Mouse (Mus musculus) stomach, embryonic 14.5 days (tissue): ENCODE measurements around the gene Alppl2. TPM values are rescaled to one million over a fixed set of nuclear protein-coding genes. Genes with fewer than 3 reads are reported as not detected.

ENCODE experiments used
- ATAC-seq: fragments of 200-750 bp; cut with Nextera tagmentation; 2 replicates; pipeline ENCODE4 v1.8.0; 2017; ENCODE audit warnings: low read depth, moderate TSS enrichment; ENCODE audit not compliant: insufficient number of reproducible peaks, insufficient read depth, low FRiP score
- H3K27ac ChIP-seq: fragments of 300-500 bp; sonication (generic); 2 replicates; pipeline ENCODE4 v1.5.1; 2014; ENCODE audit warnings: mild to moderate bottlenecking, low read length, moderate library complexity, mixed read lengths
- H3K27me3 ChIP-seq: fragments of 300-500 bp; sonication (generic); 2 replicates; pipeline ENCODE4 v1.6.1; 2014; ENCODE audit warnings: low read length, control low read depth, mixed read lengths; ENCODE audit not compliant: control insufficient read depth, insufficient read depth
- H3K36me3 ChIP-seq: fragments of 300-500 bp; sonication (generic); 2 replicates; pipeline ENCODE4 v1.6.1; 2014; ENCODE audit warnings: mild to moderate bottlenecking, control low read depth, low read length, moderate library complexity, mixed read lengths; ENCODE audit not compliant: control insufficient read depth, insufficient read depth
- H3K4me1 ChIP-seq: fragments of 300-500 bp; sonication (generic); 2 replicates; pipeline ENCODE4 v1.6.1; 2014; ENCODE audit warnings: low read length, control low read depth, mixed read lengths; ENCODE audit not compliant: control insufficient read depth, insufficient read depth
- H3K4me2 ChIP-seq: fragments of 300-500 bp; sonication (generic); replicated peaks from 2 replicates; pipeline ENCODE4 v1.6.1; 2014; ENCODE audit warnings: low read depth, low read length, control low read depth
- H3K4me3 ChIP-seq: fragments of 300-500 bp; sonication (generic); 2 replicates; pipeline ENCODE4 v1.5.1; 2014; ENCODE audit warnings: low read depth, low read length, control low read depth
- H3K9ac ChIP-seq: fragments of 300-500 bp; sonication (generic); replicated peaks from 2 replicates; pipeline ENCODE4 v1.6.1; 2014; ENCODE audit warnings: low read depth, mild to moderate bottlenecking, control low read depth, low read length, moderate library complexity, mixed read lengths
- H3K9me3 ChIP-seq: fragments of 300-500 bp; sonication (generic); 2 replicates; pipeline ENCODE4 v1.6.1; 2016; ENCODE audit warnings: low read depth, low read length, control low read depth; ENCODE audit not compliant: control insufficient read depth
- WGBS: fragments of 180-500 bp; shearing (Covaris S2); extraction: QIAGEN DNeasy Blood & Tissue Kit; methylation state at CpG from one replicate; pipeline ENCODE4 v1.1.7; 2014; 5-methylcytosine and 5-hydroxymethylcytosine counted together
- polyA plus RNA-seq: library from polyadenylated mRNA; unstranded; fragments of >200 nt; fragmentation: Nextera tagmentation; extraction: Ambion mirVana; gene quantifications from 2 replicates; pipeline ENCODE4 v1.2.1, GENCODE M21; 2014

Alppl2 gene
- not detected in 2 replicates for polyA plus RNA-seq

DNA sequence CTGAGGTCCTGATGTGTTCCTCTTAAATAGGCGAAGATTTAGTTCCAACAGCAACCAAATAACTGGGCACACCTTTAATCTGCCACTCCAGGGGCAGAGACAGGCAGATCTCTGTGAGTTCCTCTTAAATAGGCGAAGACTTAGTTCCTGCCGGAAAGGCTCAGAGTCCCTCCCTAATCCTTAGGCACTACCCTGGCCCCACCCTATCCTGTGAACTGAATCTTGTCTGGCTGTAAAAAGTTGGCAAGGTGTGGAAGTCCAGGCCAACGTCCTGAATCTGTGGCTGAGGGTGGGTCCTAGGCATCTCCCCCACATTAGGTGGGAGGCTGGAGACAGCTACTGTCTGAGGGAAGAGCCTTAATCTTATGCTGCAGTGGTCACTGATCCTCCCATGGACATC lies at the start of gene Alppl2:
Gene Alppl2, minus strand, starts transcription at position 101 of the 400 bp plus-strand sequence.
- Histone ChIP-seq H3K36me3 (no peaks in the 10 kb centered on the region), H3K4me3 (no peak within 1 kb of the TSS), H3K4me2 (no peak within 1 kb of the TSS), H3K4me1 (no peaks in the 10 kb centered on the region), H3K9ac (no peak within 1 kb of the TSS), H3K27ac (no peak within 1 kb of the TSS), H3K27me3 (no peaks in the 10 kb centered on the region), H3K9me3 (no peaks in the 10 kb centered on the region)
- ATAC-seq: no peak
- WGBS: 80% methylated on average over 4 of the region's 4 CpGs

DNA sequence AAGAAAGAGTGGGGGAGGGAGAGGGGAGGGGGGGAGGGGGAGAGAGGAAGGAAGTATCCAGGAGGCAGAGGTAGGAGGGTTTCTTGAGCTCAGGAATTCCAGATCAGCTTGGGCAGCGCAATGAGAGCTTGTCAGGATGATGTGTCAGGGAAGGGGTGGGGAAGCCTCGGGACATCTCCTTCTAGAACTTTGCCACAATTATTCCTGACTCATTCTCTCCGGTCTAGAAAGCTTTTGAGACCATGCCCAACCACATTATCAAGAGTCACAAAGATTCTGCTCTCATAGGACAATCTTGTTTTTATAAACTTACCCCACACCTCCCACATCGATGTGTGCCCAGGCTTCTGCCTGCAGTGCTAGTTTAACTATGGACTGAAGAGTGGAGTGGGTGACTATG lies 42.1 kb upstream of the Alppl2 start:
- ATAC-seq: no peak
- no peaks in the 10 kb centered on the region for H3K9me3 ChIP-seq
- WGBS: 83% methylated on average over 4 of the region's 4 CpGs
- peaks cover 10% of the 10 kb centered on the region; the same call in 1 of the 2 replicates for H3K27me3 ChIP-seq
- no peak overlapping the region for H3K4me2 ChIP-seq
- H3K9ac ChIP-seq: no peak overlapping the region
- H3K4me3 ChIP-seq: no peak overlapping the region
- no peaks in the 10 kb centered on the region for H3K36me3 ChIP-seq
- no peaks in the 10 kb centered on the region for H3K4me1 ChIP-seq
- no peak overlapping the region for H3K27ac ChIP-seq

DNA sequence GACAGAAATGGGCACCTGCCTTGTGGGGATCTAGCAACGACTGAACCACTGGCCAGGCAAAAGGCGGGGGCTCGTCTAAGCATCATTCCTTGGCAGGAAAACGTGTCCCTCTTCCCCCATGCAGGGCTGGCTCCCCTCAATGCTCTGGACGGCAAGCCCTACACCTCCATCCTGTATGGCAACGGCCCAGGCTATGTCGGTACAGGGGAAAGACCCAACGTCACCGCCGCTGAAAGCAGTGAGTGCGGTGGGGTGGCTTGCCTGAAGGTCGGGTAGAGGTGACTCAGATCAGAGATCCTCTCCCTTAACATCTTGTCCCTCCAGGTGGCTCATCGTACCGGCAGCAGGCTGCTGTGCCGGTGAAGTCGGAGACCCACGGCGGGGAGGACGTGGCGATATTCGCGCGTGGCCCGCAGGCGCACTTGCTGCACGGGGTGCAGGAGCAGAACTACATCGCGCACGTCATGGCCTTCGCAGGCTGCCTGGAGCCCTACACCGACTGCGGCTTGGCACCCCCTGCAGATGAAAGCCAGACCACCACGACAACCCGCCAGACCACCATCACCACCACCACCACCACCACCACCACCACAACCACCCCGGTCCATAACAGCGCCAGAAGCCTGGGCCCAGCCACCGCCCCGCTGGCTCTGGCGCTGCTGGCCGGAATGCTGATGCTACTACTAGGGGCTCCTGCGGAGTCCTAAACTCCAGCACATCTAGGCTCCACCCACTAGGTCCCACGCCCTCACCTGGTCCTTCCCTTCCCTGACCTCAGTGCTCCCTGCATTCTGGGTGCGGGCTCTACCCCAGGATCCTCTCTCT lies 37.7 kb upstream of the Alppl2 start:
- no peaks in the 10 kb centered on the region for H3K36me3 ChIP-seq
- 8% methylated on average over 43 of the region's 43 CpGs for WGBS
- H3K27me3 ChIP-seq: peaks cover 17% of the 10 kb centered on the region; the same call in 1 of the 2 replicates
- no peaks in the 10 kb centered on the region for H3K4me1 ChIP-seq
- ATAC-seq: no peak
- H3K4me2 ChIP-seq: no peak overlapping the region
- no peaks in the 10 kb centered on the region for H3K9me3 ChIP-seq
- H3K4me3 ChIP-seq: no peak overlapping the region
- H3K9ac ChIP-seq: no peak overlapping the region
- H3K27ac ChIP-seq: no peak overlapping the region

DNA sequence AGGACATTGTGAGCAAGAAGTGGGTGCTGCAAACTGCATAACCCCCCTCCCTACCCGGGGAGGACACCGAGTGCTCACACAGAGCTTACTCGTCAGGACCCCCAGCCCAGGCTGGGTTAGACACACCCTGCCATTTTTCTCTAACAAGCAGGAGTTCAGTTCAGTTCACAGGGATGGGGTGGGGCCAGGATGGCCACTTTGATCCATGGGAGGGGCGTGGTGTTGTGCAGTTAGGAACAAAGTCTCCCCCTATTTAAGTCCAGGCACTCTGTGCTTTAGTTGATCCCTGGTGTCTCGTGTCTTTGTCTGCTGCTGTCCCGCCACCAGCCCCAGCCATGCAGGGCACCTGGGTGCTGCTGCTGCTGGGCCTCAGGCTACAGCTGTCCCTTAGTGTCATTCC lies 34.9 kb upstream of the Alppl2 start, which contains the start of gene Akp3:
Gene Akp3, plus strand, starts transcription at position 301 of the 400 bp plus-strand sequence.
- Histone ChIP-seq H3K9ac (no peak within 1 kb of the TSS), H3K4me3 (no peak within 1 kb of the TSS), H3K36me3 (no peaks in the 10 kb centered on the region), H3K27ac (no peak within 1 kb of the TSS), H3K4me2 (no peak within 1 kb of the TSS), H3K9me3 (no peaks in the 10 kb centered on the region), H3K27me3 (peaks cover 17% of the 10 kb centered on the region; the same call in 1 of the 2 replicates), H3K4me1 (no peaks in the 10 kb centered on the region)
- 67% methylated on average over 6 of the region's 6 CpGs for WGBS
- ATAC-seq: no peak

DNA sequence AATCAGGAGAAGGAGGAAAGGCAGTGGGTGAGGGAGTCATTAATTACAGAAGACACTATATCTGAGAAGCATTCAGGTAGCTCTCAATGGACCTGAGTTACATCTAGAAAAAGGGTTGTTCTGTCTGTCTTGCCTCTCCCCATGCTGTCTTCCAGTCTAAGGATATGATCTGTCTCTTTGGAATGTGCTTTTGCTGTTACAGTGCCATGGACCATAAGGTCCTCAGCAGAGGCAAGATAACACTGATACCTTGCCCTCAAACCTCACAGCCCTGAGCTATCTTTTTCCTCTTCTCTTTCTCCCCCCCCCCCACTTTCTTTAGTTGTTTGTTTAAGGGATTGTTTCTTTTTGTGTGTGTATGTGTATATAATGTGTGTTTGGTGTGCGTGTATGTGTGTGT lies 25.1 kb upstream of the Alppl2 start:
- H3K27me3 ChIP-seq: no peaks in the 10 kb centered on the region
- WGBS: 85% methylated on average over 1 of the region's 1 CpGs
- H3K4me2 ChIP-seq: no peak overlapping the region
- H3K36me3 ChIP-seq: no peaks in the 10 kb centered on the region
- ATAC-seq: no peak
- no peak overlapping the region for H3K4me3 ChIP-seq
- H3K9ac ChIP-seq: no peak overlapping the region
- H3K9me3 ChIP-seq: no peaks in the 10 kb centered on the region
- no peak overlapping the region for H3K27ac ChIP-seq
- H3K4me1 ChIP-seq: no peaks in the 10 kb centered on the region

DNA sequence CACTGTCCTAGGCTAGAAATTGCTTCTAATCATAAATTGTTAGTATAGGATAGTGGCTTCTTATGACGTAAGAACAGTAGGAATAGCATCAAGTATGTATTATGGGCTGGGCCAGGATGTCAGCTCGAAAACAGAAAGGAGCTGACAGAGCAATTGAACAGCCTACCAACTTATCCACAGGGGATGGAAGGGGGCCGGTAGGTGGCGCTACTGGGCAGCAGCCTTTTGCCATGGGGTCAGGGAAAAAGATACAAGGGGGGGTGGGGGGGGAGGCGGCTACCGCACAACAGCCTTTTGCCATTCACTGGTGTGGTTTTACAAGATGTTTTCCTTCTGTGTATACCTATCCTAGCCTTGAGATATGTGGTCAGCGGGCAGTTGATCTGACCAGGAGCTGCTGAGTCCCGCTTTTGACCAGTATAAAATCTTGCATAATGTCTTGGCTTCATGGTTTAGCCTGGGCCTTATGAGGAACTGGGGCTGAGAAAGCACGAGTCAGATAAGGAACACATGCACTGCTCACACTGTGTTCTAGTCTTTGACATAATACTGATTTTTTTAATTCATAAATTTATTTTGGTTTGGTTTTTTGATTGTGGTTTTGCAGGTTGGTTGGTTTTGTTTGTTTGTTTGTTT lies 22.1 kb upstream of the Alppl2 start:
- Histone ChIP-seq H3K27ac (no peak overlapping the region), H3K4me2 (no peak overlapping the region), H3K4me3 (no peak overlapping the region), H3K27me3 (no peaks in the 10 kb centered on the region), H3K9me3 (no peaks in the 10 kb centered on the region), H3K36me3 (no peaks in the 10 kb centered on the region), H3K9ac (no peak overlapping the region), H3K4me1 (no peaks in the 10 kb centered on the region)
- ATAC-seq: no peak
- 45% methylated on average over 9 of the region's 9 CpGs for WGBS

DNA sequence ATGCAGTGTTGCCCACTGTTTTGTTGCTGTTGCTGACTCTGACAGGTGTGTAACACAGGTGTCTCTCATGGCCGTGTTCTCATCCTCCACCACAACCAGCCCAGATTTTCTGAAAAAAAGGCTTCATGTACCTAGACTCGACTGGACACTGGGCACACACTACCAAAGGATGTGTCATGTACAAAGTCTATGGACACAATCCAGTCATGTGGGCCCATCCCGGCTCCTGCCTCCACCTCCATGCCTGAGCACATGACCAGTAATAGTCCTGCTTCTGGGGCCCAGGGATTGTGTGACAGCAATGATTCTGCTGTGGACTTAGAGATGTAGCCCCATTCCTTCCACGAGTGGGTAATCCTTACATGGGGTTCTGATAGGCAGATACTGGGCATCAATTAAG lies 18.8 kb upstream of the Alppl2 start:
- ATAC-seq: no peak
- no peak overlapping the region for H3K9ac ChIP-seq
- no peaks in the 10 kb centered on the region for H3K4me1 ChIP-seq
- H3K9me3 ChIP-seq: no peaks in the 10 kb centered on the region
- 82% methylated on average over 4 of the region's 4 CpGs for WGBS
- no peaks in the 10 kb centered on the region for H3K27me3 ChIP-seq
- no peak overlapping the region for H3K27ac ChIP-seq
- no peak overlapping the region for H3K4me2 ChIP-seq
- no peaks in the 10 kb centered on the region for H3K36me3 ChIP-seq
- H3K4me3 ChIP-seq: no peak overlapping the region

DNA sequence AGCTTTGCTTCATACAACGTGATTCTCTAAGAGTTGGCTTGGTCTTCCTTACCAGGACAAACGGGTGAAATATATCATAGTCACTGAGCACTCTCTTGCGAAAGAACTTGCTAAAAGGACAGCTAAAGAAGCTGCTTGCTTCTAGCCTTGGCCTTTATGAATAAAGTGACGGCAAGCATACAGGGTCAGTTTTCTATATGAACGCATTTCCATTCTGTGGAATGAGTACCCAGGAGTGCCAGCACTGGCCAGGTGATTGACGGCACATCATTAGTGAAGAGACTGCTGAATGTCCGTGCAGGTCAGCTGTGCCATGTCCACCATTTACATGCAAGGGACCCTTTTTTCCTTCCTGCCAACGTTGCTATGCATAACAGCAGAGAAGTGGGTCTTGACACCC lies 16.8 kb upstream of the Alppl2 start:
- Histone ChIP-seq H3K36me3 (no peaks in the 10 kb centered on the region), H3K9me3 (no peaks in the 10 kb centered on the region), H3K27me3 (no peaks in the 10 kb centered on the region), H3K4me1 (no peaks in the 10 kb centered on the region), H3K27ac (no peak overlapping the region), H3K9ac (no peak overlapping the region), H3K4me3 (no peak overlapping the region), H3K4me2 (no peak overlapping the region)
- 78% methylated on average over 8 of the region's 8 CpGs for WGBS
- no peak for ATAC-seq
